Mouse (Mus musculus): ENCODE measurements at regions not wholly inside any gene's neighbourhood (a gene's known extent, or its start where the extent isn't known, plus 50 kb on each side); places are given as distances from the start of the nearest gene placed in this dataset.

GRCm38 (mm10) chr15:67412394-67412793 lies 911.7 kb upstream of the Lrrc6 start:
- Histone ChIP-seq H3K4me3 (no peak overlapping the region), H3K4me1 (peaks cover 3% of the 10 kb centered on the region; the same call in 1 of the 2 replicates), H3K9me3 (no peaks in the 10 kb centered on the region), H3K36me3 (replicated peaks) (no peaks in the 10 kb centered on the region), H3K27ac (no peak overlapping the region), H3K27me3 (ENCODE audit: poor library complexity, severe bottlenecking) (no peaks in the 10 kb centered on the region)
- no peak for DNase-seq (ENCODE audit: extremely low spot score, low spot score)
- WGBS, result 97% methylated on average over 1 of the region's 1 CpGs

- Histone ChIP-seq H3K27ac (no peak overlapping the region), H3K27me3 (ENCODE audit: poor library complexity, severe bottlenecking) (no peaks in the 10 kb centered on the region), H3K36me3 (replicated peaks) (no peaks in the 10 kb centered on the region), H3K4me3 (no peak overlapping the region), H3K9me3 (no peaks in the 10 kb centered on the region), H3K4me1 (peaks cover 3% of the 10 kb centered on the region; the same call in 1 of the 2 replicates)
- WGBS, result 83% methylated on average over 2 of the region's 2 CpGs
- DNase-seq (ENCODE audit: extremely low spot score, low spot score), result no peak
Observed at GRCm38 (mm10) chr15:67411657-67412056, 910.9 kb upstream of the Lrrc6 start.

- 72% methylated on average over 1 of the region's 1 CpGs for WGBS
- Histone ChIP-seq H3K27me3 (ENCODE audit: poor library complexity, severe bottlenecking) (no peaks in the 10 kb centered on the region), H3K27ac (no peak overlapping the region), H3K4me1 (peaks cover 3% of the 10 kb centered on the region; the same call in 1 of the 2 replicates), H3K4me3 (no peak overlapping the region), H3K9me3 (no peaks in the 10 kb centered on the region), H3K36me3 (replicated peaks) (no peaks in the 10 kb centered on the region)
- no peak for DNase-seq (ENCODE audit: extremely low spot score, low spot score)
Observed at GRCm38 (mm10) chr15:67410012-67410411, 909.3 kb upstream of the Lrrc6 start.

- 81% methylated on average over 9 of the region's 9 CpGs for WGBS
- DNase-seq (ENCODE audit: extremely low spot score, low spot score), result no peak
- Histone ChIP-seq H3K27me3 (ENCODE audit: poor library complexity, severe bottlenecking) (no peaks in the 10 kb centered on the region), H3K4me1 (peaks cover 3% of the 10 kb centered on the region; the same call in 1 of the 2 replicates), H3K4me3 (no peak overlapping the region), H3K9me3 (no peaks in the 10 kb centered on the region), H3K27ac (no peak overlapping the region), H3K36me3 (replicated peaks) (no peaks in the 10 kb centered on the region)
Observed at GRCm38 (mm10) chr15:67408871-67409559, 908.3 kb upstream of the Lrrc6 start.

- no peaks in the 10 kb centered on the region for H3K9me3 ChIP-seq
- peaks cover 3% of the 10 kb centered on the region; the same call in 1 of the 2 replicates for H3K4me1 ChIP-seq
- H3K27ac ChIP-seq, result no peak overlapping the region
- no peak overlapping the region for H3K4me3 ChIP-seq
- H3K27me3 ChIP-seq (ENCODE audit: poor library complexity, severe bottlenecking), result no peaks in the 10 kb centered on the region
- no peaks in the 10 kb centered on the region for H3K36me3 ChIP-seq (replicated peaks)
- DNase-seq (ENCODE audit: extremely low spot score, low spot score), result no peak
- 97% methylated on average over 2 of the region's 2 CpGs for WGBS
Observed at GRCm38 (mm10) chr15:67407244-67407643, 906.5 kb upstream of the Lrrc6 start.

- no peaks in the 10 kb centered on the region for H3K9me3 ChIP-seq
- no peaks in the 10 kb centered on the region for H3K27me3 ChIP-seq (ENCODE audit: poor library complexity, severe bottlenecking)
- 75% methylated on average over 2 of the region's 2 CpGs for WGBS
- H3K36me3 ChIP-seq (replicated peaks), result no peaks in the 10 kb centered on the region
- H3K4me1 ChIP-seq, result peaks cover 3% of the 10 kb centered on the region; the same call in 1 of the 2 replicates
- no peak for DNase-seq (ENCODE audit: extremely low spot score, low spot score)
- H3K27ac ChIP-seq, result no peak overlapping the region
- H3K4me3 ChIP-seq, result no peak overlapping the region
Observed at GRCm38 (mm10) chr15:67405523-67405922, 904.8 kb upstream of the Lrrc6 start.

- Histone ChIP-seq H3K4me1 (peaks cover 3% of the 10 kb centered on the region; the same call in 1 of the 2 replicates), H3K27ac (no peak overlapping the region), H3K4me3 (no peak overlapping the region), H3K27me3 (ENCODE audit: poor library complexity, severe bottlenecking) (no peaks in the 10 kb centered on the region), H3K9me3 (no peaks in the 10 kb centered on the region), H3K36me3 (replicated peaks) (no peaks in the 10 kb centered on the region)
- 83% methylated on average over 2 of the region's 2 CpGs for WGBS
- no peak for DNase-seq (ENCODE audit: extremely low spot score, low spot score)
Observed at GRCm38 (mm10) chr15:67405011-67405410, 904.3 kb upstream of the Lrrc6 start.

GRCm38 (mm10) chr15:67402310-67402709 lies 901.6 kb upstream of the Lrrc6 start:
- Histone ChIP-seq H3K36me3 (replicated peaks) (no peaks in the 10 kb centered on the region), H3K4me1 (no peaks in the 10 kb centered on the region), H3K27ac (no peak overlapping the region), H3K9me3 (no peaks in the 10 kb centered on the region), H3K4me3 (no peak overlapping the region), H3K27me3 (ENCODE audit: poor library complexity, severe bottlenecking) (no peaks in the 10 kb centered on the region)
- no peak for DNase-seq (ENCODE audit: extremely low spot score, low spot score)

GRCm38 (mm10) chr15:67397269-67397668 lies 896.6 kb upstream of the Lrrc6 start:
- Histone ChIP-seq H3K27ac (no peak overlapping the region), H3K9me3 (no peaks in the 10 kb centered on the region), H3K36me3 (replicated peaks) (no peaks in the 10 kb centered on the region), H3K4me1 (no peaks in the 10 kb centered on the region), H3K4me3 (no peak overlapping the region), H3K27me3 (ENCODE audit: poor library complexity, severe bottlenecking) (no peaks in the 10 kb centered on the region)
- 94% methylated on average over 5 of the region's 5 CpGs for WGBS
- no peak for DNase-seq (ENCODE audit: extremely low spot score, low spot score)

- H3K4me1 ChIP-seq, result no peaks in the 10 kb centered on the region
- no peaks in the 10 kb centered on the region for H3K36me3 ChIP-seq (replicated peaks)
- WGBS, result 100% methylated on average over 1 of the region's 1 CpGs
- no peak overlapping the region for H3K27ac ChIP-seq
- H3K9me3 ChIP-seq, result no peaks in the 10 kb centered on the region
- no peaks in the 10 kb centered on the region for H3K27me3 ChIP-seq (ENCODE audit: poor library complexity, severe bottlenecking)
- H3K4me3 ChIP-seq, result no peak overlapping the region
- no peak for DNase-seq (ENCODE audit: extremely low spot score, low spot score)
Observed at GRCm38 (mm10) chr15:67395114-67395513, 894.4 kb upstream of the Lrrc6 start.

- H3K9me3 ChIP-seq, result no peaks in the 10 kb centered on the region
- DNase-seq (ENCODE audit: extremely low spot score, low spot score), result no peak
- H3K4me1 ChIP-seq, result no peaks in the 10 kb centered on the region
- WGBS, result 89% methylated on average over 5 of the region's 5 CpGs
- no peak overlapping the region for H3K4me3 ChIP-seq
- no peak overlapping the region for H3K27ac ChIP-seq
- no peaks in the 10 kb centered on the region for H3K27me3 ChIP-seq (ENCODE audit: poor library complexity, severe bottlenecking)
- H3K36me3 ChIP-seq (replicated peaks), result no peaks in the 10 kb centered on the region
Observed at GRCm38 (mm10) chr15:67391918-67392317, 891.2 kb upstream of the Lrrc6 start.

- Histone ChIP-seq H3K9me3 (no peaks in the 10 kb centered on the region), H3K4me3 (no peak overlapping the region), H3K4me1 (no peaks in the 10 kb centered on the region), H3K27ac (no peak overlapping the region), H3K36me3 (replicated peaks) (no peaks in the 10 kb centered on the region), H3K27me3 (ENCODE audit: poor library complexity, severe bottlenecking) (no peaks in the 10 kb centered on the region)
- 78% methylated on average over 8 of the region's 8 CpGs for WGBS
- no peak for DNase-seq (ENCODE audit: extremely low spot score, low spot score)
Observed at GRCm38 (mm10) chr15:67388514-67388913, 887.8 kb upstream of the Lrrc6 start.

GRCm38 (mm10) chr15:67386896-67387295 lies 886.2 kb upstream of the Lrrc6 start:
- Histone ChIP-seq H3K4me1 (no peaks in the 10 kb centered on the region), H3K27me3 (ENCODE audit: poor library complexity, severe bottlenecking) (no peaks in the 10 kb centered on the region), H3K36me3 (replicated peaks) (no peaks in the 10 kb centered on the region), H3K9me3 (no peaks in the 10 kb centered on the region), H3K27ac (no peak overlapping the region), H3K4me3 (no peak overlapping the region)
- DNase-seq (ENCODE audit: extremely low spot score, low spot score), result no peak

- Histone ChIP-seq H3K27me3 (ENCODE audit: poor library complexity, severe bottlenecking) (no peaks in the 10 kb centered on the region), H3K9me3 (no peaks in the 10 kb centered on the region), H3K4me1 (no peaks in the 10 kb centered on the region), H3K27ac (no peak overlapping the region), H3K4me3 (no peak overlapping the region), H3K36me3 (replicated peaks) (no peaks in the 10 kb centered on the region)
- whole genome bisulfite sequencing, result 83% methylated on average over 4 of the region's 4 CpGs
- DNase-seq (ENCODE audit: extremely low spot score, low spot score), result no peak
Observed at GRCm38 (mm10) chr15:67373599-67373998, 872.9 kb upstream of the Lrrc6 start.

Data from forebrain, embryonic 10.5 days (tissue).